Mouse (Mus musculus) adrenal gland, postnatal 36 days (tissue): ENCODE data around the gene Rgs6. TPM values are rescaled to one million over a fixed set of nuclear protein-coding genes. Genes with fewer than 3 reads are reported as not detected.

Experiments
- DNase-seq, 2 experiments: peaks; one replicate each; pipeline ENCODE4 v3.0.0; 2021; ENCODE audit warnings: mixed read lengths in 1 of 2
- total RNA-seq, 2 experiments: library from RNA; stranded (reverse); gene quantifications; 2 replicates each; pipeline ENCODE4 v1.2.3; 2021

The Rgs6 gene
- total RNA-seq, 2 experiments from 2014 or later: 0.66 to 0.79 TPM

DNA sequence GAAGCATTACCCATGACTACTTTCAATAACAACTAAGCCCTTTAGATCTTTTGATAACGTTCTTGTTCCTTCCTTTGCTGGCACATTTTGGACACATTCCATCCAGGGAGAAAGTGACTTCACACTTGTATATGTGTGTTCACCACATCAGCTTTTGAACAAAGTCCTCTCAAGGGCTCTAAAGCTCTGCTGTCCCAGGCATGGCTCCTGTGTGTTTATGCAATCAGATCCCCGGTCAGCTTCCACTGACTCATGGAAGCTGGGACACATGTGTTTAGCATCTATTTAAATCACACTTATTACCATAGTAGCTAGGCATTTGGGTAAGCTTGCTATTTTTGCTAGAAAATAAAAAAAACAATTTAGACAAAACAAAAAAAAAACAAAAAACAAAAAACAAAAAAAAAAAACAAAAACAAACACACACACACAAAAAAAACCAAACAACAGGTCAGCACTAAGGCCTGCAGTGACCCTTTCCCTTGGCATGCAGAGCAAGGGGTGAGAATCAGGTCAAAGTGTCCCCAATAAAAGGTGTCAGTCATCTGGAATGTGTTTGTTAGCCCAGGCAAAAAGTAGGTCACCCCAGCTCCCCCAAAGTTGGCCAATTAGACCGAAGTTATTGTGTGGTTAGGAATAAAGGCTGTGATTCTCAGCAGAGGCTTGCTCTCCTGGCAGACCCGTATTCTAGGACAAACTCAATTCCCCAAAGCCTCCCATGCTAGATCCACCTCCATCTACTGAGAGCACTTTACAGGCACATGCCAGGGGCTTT, 267.4 kb downstream of the Rgs6 start:
- no peak for DNase-seq

DNA sequence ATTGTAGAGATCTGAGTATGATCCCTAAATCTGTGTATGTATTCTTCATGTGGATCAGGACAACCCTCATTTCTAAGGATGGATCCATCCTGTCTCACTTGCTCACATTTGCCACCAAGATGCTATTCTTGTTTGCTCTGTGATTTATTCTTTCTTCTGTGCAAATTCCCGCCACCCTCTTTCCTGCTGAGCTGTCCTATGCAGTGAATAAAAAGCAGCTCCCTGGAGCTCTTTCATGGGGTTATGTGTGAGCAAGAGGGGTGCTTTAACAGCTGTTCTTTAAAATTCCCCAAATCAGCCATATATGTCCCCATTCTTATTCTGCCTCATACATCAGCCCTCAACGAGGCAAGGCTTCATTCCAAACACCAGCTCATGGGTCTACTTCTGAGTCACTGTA, 277.6 kb downstream of the Rgs6 start:
- DNase-seq: no peak

DNA sequence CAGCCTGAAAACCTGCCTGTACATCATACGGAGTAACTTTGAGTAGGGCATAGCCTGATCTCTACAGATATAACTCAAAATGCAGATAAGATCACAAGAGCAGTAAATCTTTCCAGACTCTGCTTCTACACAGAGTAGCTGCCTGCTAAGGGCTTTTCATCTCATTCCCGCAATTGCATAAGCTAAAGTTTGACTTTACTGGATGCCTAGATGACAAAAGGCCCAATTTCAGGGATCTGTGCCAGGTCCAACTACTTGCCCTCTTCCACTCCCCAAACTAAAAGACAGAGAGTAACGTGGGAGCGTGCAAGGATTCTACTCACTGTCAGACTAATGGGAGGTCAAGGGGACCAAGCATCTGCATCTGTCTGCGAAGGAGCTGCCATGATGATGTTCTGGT, 292.6 kb downstream of the Rgs6 start:
- peak; percentile 3 to 26 for DNase-seq

DNA sequence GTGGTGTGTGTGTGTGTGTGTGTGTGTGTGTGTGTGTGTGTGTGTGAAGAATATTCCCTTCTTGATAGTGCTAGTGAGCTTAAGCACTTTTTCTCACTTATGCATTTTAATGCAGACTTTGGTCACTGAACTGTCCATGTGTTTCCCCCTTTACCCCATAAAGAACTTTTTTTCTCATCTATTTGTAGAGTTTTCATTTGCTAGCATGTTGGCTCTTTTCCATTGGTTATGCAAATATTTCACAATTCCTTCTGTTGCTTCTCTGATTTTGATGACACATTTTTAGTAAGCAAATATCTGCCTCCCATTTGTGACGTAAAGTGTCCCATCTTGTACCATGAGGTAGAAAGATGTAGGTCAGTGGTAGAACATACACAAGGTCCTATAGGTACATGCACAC, 295.0 kb downstream of the Rgs6 start:
- DNase-seq: no peak

DNA sequence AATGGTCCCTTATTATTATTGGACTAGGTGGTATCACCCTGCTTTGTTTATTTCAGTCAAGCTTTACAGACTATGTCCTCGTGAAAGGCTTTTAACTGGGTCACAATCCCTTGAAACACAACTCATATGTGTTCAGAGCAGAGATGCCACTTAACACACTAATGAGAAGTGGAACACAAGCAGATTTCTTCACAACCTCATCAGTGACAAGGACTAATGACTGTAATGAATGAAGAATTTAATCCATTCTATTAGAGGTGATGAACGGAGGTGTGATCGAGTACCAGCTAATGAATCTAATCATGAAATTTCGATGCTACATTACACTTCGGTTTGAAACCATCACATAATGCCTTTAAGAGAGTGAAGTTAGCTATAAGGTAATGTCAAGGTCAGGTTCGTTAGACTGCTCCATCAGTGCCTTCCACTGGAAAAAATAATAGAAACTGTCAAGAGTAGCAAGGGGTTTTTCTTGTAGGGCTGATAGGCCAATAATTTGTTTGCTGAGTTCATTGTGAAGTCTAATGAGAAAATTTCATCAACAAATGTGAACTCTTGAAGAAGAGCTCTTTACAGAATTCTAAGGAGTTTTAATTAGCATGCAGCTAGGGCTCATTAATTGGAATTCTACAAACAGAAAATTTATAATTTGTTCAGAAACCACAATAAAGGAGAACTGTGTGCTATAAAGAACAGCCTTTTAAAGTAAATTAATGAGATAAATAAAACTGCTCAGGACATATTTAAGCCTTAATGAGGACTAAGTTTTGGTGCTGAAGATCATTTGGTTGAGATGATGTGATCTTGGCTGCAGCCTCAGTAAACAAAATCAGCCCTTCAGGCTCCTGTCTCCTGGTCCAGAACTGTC, 307.1 kb downstream of the Rgs6 start:
- DNase-seq: no peak

DNA sequence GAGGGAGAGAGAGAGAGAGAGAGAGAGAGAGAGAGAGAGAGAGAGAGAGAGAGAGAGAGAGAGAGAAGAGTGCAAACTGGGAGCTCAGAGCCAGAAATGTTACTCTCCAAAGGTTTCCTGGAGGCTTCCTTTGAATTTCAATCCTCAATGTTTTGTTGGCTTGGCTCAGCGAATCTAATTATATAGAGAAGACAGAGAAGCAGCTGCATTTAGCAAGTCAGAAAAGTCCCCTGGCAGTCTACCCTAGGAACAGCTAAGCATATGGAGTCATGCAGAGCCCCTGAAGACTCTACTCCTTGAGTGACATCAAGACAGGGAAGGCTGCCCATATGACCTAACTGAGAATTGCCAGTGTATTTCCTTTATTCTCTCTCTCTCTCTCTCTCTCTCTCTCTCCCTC, 317.7 kb downstream of the Rgs6 start:
- DNase-seq: no peak

DNA sequence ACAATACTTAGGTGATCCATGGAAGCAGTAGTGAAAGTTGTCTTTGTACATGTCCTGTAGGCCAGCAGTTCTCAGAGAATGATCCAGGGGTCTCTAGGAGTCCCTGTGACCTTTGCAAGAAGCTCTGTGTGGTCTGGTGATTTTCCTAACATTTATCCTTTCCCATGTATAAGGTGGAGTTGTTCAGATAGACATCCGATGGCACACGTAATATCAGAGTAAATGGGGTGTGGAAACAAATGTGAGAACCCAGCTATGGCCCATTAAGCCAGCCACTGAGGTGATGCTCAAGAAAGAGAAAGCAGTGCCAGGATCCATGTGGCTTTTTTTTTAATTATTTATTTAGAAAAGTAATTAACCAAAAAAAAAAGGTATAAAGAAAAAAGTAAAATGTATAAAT, 322.8 kb downstream of the Rgs6 start:
- DNase-seq: no peak

DNA sequence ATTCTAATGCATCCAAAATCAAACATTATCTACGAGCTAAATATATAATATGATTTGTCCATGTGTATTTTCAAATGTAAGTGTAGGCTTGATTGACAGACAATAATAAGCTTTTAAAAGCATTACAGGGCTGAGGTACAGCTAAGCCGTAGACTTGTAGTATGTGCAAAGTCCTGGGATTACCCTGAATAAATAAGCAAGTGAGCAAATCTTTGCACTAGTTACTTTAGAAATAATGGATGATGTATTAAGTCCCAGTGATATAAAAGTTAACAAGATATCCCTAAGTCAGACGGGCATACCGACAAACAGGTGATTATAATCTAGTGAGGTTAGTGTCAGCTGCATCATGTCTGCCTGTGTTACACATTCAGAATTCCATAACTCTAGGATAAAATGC, 326.0 kb downstream of the Rgs6 start:
- DNase-seq: no peak

DNA sequence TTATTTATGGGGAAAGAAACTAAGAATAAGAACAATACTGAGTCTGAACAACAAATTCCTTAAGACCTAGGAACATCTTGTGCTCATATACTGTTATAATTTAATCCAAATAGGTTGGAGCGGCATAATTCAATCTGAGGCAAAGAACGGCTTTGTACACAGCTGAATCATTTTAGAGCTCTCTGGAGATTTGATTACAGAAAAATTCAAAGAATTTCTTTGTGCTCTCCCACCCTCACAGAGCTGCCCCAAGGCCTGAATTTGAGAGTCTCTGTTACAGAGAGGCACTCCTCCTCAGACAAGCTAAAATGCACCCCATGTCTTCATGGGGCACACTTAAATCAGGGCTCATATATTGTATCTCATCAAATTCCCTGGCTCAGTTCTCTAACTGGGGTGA, 332.1 kb downstream of the Rgs6 start:
- no peak for DNase-seq

DNA sequence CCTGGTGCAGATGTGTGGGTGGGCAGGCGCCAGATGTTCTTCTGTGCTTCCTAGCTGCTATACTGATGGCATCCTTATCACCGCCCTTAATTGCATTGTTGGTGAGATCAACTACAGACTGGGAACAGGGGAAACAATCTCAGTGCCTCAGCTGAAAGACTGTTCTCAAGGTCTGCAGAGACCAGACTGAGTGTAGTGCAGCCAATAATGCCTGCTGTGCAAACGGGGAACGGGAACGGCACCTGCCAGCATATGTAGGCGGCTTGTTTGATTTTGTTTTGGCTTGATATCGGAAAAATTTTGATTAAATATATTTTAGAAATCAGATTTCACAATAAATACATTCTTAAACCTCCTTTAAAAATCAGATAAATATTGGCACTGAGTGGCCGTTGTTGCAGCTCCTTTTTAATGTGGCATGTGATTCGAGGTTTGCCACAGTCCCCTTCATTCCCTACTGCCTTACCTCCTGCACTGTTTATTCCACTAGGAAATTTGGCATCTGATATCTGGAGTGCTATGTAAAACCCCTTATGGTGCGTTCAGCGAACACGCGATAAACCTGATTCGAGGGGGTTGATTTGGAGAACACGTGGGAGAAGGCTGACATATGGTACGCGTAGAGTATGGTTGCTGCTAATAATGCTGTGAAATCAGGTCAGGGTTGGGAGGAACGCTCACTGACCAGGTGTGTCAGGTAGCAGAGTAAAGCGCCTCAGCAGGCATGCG, 333.4 kb downstream of the Rgs6 start:
- DNase-seq: no peak

DNA sequence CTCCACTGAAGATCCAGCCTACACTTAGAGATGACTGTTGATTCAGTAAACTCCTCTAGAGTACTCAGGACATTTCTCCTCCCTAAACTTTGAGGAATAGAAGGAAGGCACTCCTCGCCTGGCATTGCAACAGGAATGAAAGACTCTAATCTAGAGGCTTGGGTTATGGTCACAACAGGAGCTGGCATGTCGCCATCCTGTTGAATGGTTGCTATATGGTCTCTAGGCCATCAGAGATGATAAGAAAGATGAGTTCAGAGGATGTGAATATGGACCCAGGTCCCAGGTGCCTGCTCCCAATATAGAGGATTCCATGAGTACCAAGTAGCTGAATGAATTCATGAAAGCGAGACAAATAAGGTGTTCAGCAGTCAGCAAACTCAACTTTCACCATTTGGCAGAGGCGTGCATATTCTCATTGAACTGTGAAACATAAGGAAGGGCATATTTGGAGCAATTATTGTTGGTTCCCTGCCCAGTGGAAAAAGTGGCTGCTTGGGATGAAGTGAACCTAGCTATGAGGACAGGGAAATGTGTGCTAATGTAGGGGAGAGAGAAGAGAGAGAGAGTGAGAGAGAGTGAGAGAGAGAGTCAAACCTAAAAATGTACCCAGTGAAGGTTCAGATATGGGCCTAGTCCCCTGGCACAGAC, 334.9 kb downstream of the Rgs6 start:
- no peak for DNase-seq

DNA sequence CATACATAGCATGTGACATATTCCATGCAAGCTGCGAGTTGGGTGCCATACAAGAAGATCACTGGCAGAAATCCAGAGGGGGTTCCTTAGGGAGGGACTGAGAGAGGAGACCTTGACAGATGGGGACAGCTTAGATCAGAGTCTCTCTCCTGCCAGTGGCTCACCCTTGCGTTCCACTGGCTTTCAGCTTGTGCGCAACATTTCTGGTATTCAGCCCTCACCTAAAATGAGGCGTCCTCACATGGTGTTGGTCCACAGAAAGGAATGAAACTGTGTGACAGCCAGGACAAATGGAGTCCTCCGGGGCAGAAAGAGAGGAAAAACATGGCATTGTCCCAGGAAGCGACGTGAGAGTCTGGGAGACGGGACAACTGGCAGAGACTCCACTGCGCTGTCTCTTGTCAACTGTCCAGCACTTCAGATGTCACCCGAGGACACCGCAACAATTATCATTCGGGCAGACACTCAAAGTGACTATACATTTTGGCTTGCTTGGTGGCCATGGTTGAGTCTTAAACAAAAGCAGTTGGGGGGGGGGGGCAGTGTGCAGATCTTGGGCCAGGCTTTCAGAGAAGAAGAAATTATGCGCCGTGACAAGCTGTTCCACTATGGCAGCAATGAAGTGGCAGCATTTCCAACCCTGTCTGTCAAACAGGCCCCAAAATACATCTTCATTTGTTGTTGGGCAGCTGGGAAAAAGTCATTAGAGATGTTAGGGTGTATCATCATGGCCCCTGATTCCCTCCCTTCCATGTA, 344.8 kb downstream of the Rgs6 start:
- peak; percentile 17 to 33 for DNase-seq

DNA sequence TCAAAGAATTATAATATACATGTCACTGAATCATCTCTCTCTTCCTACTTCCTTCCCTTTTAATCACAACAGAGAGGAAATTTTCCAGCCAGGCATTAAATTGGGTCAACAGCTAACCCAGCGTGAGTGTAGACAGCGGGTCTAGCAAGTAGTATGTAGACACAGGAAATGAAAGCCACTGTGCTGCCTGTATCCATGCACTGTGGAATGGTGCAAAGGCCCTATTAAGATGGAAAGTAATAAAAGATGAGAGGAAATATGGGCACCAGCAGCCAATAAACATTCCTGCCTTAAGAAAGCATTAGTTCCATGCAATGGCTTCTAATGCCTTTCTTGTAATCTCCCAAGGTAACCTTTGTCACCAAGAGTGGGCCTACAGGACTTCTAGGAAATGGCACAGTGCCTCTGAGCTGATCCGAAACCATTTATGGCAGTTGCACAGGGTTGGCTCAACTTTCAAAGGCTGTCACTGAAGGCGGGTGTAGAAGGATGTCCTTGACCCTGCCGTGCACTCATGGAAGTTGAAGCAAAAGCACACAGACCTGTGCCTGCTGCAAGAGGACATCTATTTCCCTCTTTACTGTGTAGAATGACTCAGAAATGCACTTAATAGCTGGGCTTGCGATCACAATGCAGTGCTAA, 347.1 kb downstream of the Rgs6 start:
- peak; percentile 32 to 46 for DNase-seq

DNA sequence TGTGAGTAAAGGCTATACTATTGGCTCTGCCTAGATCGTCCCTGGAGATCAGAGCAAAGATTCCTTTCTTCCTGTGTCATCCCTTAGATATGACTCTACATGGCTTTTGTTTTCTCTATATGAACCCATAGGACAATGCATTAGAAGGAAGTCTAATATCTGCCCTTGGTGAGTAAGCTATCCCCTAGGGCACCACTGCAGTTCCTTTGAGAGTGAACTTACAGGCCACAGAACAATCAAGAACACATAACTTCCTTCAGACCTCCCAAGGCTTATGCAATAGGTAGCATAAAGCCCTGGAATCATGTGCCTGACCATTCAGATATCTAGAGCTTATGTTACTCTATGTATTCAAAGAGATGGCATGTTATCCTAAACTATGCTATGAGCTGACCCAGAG, 347.7 kb downstream of the Rgs6 start:
- DNase-seq: no peak

DNA sequence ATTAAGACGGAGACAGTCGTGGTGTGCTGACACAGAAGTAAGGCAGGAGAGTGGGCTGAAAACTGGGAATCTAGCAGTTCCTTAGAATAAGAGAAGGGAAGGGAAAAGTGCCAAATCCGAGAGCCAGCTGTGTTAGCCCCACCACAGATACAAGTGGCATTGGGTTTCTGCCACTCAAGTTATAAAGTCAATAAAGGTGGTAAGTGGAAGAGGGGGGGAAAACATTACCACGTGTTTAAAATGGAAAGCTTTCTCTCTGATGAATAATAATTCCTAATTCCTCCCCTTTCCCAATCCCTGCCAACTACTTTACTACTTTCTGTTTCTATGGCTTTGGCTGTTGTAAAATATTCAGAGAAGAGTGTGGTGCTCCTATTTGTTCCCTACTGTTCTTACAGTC, 352.4 kb downstream of the Rgs6 start:
- no peak for DNase-seq

DNA sequence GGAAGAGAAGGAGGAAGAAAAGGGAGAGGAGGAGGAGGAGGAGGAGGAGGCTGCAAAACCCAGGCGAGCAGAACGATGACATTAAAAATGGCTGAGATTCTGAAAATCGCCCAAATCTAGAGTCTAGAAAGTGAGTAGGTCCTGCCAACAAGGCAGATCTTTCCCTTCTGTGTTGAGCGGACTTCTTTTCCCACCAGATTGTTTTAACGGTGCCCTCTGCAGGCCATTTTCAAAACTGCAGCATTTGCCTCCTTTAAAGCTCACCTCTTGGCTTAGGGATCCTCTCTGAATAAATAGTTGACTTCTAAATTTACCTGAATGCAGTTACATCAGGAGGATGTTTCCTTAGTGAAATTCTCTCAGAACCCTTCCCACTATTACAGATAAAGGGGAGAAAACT, 358.4 kb downstream of the Rgs6 start:
- DNase-seq: peak; percentile 78 to 84

DNA sequence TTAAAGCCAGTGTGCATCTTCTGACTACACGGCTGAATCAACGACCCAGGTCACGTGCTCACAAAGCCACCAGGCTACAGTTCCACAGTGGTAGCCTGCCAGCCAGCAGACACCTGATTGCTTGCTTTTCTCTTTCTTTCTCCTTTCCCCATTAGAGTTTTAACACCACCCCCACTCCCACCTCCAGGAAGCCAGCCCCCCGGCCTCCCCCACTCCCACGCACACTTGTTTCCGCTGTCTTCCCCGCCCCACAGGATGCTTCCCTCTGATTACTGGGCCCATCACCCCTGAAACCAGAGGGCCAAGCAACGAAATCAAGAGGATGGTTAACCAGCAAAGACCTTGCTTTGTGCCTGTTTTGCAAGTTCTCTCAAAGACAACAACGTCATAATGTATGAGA, 373.0 kb downstream of the Rgs6 start:
- no peak for DNase-seq

DNA sequence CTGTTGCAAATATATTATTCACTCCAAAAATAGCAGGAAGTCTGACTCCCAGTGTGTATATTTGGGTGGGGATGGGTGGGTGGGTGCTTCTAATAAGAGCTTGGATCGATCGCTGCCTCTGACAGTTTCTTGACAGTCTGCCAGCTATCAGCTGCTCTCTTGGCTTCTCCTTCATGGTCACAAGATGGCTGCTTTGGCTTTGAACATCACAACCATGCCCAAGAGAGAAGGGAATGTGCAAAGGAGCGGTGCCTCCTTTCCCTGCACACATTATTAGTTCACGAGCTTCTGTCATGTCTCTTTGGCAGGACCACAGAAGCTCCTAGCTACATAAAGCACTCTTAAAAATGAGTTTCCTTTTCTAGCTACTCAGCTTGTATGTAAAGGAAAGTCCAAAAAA, 373.8 kb downstream of the Rgs6 start:
- DNase-seq: no peak

DNA sequence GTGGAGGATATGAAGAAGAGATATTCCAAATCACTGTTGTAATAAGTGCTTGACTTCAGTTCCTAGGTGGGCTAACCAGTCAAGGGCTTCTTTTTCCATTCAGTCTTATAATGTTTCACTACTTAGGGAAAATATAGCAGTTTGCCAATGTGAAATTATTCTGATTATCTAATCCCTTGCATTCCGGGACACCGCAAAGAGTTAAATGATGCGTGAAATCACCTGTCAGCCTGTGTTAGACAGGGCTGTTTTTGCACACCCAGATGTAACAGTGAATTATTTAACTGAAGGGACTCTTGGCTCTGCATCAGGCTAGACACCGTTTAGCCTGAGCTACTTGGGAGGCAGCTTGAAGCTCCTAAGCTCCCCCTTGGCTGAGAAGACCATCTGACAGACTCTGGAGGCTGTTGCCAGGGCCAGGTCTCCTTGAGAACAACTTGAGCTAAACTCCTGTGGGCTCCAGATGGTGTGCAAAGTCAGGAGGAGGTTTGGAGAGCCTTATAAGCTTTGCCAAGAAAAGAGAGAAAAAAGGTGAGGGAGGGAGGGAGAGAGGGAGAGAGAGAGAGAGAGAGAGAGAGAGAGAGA, 382.5 kb downstream of the Rgs6 start:
- DNase-seq: no peak

DNA sequence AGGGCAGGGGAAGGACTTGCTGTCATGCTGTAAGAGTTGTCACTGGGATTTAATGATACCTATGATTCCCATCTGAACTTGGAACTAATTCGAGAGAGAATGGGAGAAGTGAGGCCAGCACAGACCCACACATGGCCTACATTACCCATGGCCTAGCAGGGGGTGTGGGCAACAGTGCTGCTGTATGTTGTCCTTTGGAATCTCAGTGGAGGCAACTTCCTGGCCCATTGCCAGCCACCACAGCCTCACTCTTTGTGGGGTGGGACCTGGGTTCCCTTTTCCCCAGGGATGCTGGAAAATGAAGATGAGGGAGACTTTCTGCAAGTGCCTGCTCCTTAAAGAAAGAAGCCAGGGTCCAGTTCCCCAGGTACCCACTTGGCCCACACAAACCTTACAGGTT, 383.1 kb downstream of the Rgs6 start:
- no peak for DNase-seq

DNA sequence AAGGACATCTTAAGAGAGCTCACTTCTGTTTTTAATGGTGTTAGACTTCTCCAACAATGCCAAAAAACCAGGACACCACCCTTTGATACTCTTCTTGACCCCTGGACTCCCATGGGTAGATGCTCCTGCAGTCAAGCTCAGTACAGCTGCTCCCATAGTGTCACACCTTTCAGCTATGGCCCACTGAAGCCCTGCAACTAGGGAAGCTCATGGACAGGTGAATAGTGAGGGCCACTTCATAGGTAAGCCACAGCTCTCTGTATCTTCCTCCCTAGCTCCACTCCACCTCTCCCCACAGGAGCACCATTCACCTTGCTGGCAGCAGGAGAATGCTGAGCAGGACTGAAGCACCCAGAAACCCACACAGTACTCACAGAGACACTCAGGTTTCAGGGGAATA, 384.6 kb downstream of the Rgs6 start:
- no peak for DNase-seq
